Mouse (Mus musculus): ENCODE data around the gene Krtap3-3.

The Krtap3-3 gene

DNA sequence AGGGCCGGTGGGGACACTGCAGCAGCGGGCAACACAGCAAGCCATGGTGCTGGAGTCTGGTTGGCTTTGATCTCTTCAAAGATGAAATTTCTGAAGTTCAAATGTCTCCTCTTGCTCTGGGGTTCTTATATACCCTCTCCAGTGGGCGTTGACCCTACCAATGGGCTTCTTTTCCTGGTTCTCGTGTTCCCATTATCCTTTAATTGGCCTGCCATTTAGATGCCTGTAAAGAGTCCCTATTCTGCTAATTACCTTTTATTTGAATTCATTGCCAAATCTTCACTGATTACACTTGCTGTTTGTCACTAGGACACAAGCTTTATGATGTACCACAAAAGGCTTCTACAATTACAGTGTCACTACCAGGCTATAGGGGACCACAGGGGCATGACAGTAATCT, at the start of gene Krtap3-3:
Gene Krtap3-3, minus strand, starts transcription at position 101 of the 400 bp plus-strand sequence.
- DNase-seq, result no peak

DNA sequence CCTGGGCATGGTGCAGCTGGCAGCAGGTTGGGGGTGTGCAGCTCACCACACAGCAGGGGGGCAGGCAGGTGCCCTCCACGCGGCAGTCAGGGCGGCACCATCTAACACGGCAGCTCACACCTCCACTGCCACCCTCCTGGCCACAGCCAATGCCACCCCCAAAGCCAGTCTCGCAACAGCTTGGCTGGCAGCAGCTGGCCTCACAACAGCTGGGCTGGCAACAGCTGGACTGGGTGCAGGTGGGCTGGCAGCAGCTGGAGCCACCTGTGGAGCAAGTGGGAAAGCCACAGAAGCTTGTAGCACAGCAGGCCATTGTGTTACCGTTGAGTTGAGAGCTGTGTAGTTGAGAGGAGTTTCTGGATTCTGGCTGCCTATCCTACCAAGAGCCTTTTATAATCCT, 47.1 kb upstream of the Krtap3-3 start, which contains the start of gene Krtap9-3:
Gene Krtap9-3, minus strand, starts transcription at position 364 of the 400 bp plus-strand sequence.
- peak; percentile 55 for DNase-seq

DNA sequence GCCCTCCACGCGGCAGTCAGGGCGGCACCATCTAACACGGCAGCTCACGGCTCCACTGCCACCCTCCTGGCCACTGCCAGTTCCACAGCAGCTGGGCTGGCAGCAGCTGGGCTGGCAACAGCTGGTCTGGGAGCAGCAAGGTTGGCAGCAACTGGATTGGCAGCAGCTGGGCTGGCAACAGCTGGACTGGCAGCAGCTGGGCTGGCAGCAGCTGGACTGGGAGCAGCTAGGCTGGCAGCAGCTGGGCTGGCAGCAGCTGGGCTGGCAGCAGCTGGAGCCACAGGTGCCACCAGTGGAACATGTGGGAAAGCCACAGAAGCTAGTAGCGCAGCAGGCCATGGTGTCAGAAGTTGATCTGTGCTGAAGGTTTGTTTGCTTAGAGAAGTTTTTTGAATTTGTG, 40.3 kb upstream of the Krtap3-3 start, which contains the start of gene Krtap1-3:
Gene Krtap1-3, minus strand, starts transcription at position 359 of the 400 bp plus-strand sequence.
- DNase-seq, result no peak

GRCm38 (mm10) chr11:99585096-99585495, 34.4 kb upstream of the Krtap3-3 start:
- DNase-seq, result no peak

GRCm38 (mm10) chr11:99583245-99583704, 32.6 kb upstream of the Krtap3-3 start, which contains the start of gene Krtap1-4:
Krtap1-4 (minus strand) TSS chr11:99583654.
- DNase-seq, result peak; percentile 71

DNA sequence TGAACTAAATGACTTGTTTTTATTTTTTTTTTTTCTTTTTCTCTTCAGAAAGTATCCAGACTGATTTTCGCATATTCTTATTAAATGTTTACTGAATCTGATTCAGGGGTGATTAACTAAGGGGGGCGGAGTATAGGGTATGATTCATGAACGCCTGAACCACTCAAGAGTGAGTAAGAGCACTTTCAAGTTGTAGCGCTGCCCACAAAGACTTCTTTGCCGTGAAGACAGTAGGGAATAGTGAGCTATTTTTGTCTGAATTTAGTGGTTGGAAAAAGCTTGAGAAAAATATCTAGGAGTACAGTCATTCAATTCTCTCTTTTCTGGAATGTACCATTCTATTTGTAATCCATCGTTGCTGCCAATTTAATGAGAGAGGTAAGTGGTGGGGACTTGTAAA, 30.9 kb upstream of the Krtap3-3 start:
- DNase-seq, result peak; percentile 22

GRCm38 (mm10) chr11:99581051-99581450, 30.4 kb upstream of the Krtap3-3 start:
- DNase-seq, result peak; percentile 7

DNA sequence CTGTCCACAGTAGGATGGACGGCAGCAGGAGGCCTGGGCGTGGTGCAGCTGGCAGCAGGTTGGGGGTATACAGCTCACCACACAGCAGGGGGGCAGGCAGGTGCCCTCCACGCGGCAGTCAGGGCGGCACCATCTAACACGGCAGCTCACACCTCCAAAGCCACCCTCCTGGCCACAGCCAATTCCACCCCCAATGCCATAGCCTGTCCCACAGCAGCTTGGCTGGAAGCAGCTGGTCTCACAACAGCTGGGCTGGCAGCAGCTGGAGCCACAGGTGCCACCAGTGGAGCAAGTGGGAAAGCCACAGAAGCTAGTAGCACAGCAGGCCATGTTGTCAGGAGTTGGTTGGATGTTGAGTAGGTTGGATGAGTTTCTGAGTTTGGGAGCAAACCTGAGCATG, 30.0 kb upstream of the Krtap3-3 start, which contains the start of gene Krtap1-5:
Gene Krtap1-5, minus strand, starts transcription at position 381 of the 400 bp plus-strand sequence.
- peak; percentile 74 for DNase-seq

- DNase-seq, result no peak
Observed at GRCm38 (mm10) chr11:99574106-99574505, 23.4 kb upstream of the Krtap3-3 start.

DNA sequence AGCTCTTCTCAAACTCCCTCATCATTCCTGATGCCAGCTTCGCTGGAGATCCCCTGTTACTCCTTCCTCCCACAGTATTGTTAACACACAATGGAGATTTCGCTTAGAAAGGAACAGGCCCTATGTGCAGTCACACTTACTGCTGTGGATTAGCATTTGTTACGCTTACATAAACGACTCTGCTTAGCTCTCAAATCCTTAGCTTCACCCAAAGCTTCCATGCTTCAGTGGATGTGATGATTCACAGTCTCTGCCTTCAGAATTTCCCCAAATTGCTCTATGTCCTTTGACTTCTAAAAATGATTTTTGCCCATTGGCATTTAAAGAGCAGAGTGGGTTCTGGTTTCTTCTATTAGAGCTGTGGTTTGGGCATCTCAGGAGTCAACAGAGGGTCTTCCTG, 22.5 kb upstream of the Krtap3-3 start:
- no peak for DNase-seq

GRCm38 (mm10) chr11:99566530-99566929, 15.9 kb upstream of the Krtap3-3 start, which contains the start of gene Krtap3-1:
Krtap3-1 (minus strand) TSS chr11:99566630.
- DNase-seq, result no peak

- DNase-seq, result no peak
Observed at GRCm38 (mm10) chr11:99562580-99562979, 11.9 kb upstream of the Krtap3-3 start.

DNA sequence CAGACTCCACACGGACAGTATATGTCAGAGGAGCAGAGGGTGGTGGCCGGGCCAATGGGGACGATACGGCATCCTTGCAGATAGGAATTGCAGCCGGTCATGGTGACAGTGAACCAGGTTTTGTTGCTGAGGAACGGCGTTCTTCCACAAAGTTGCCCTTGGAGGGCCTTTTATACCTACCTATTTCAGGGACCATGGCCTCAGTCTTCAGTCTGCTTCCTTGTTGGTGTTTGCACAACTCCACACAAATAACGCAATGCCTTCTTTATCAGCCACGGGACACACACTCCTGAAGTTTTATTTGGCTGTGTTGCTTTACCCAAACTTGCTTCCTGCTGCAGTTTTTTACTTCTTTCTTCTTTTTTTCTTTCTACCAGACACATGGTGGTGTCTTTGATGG, 8.7 kb upstream of the Krtap3-3 start, which contains the start of gene Gm11939:
Gene Gm11939, minus strand, starts transcription at position 101 of the 400 bp plus-strand sequence.
- no peak for DNase-seq

DNA sequence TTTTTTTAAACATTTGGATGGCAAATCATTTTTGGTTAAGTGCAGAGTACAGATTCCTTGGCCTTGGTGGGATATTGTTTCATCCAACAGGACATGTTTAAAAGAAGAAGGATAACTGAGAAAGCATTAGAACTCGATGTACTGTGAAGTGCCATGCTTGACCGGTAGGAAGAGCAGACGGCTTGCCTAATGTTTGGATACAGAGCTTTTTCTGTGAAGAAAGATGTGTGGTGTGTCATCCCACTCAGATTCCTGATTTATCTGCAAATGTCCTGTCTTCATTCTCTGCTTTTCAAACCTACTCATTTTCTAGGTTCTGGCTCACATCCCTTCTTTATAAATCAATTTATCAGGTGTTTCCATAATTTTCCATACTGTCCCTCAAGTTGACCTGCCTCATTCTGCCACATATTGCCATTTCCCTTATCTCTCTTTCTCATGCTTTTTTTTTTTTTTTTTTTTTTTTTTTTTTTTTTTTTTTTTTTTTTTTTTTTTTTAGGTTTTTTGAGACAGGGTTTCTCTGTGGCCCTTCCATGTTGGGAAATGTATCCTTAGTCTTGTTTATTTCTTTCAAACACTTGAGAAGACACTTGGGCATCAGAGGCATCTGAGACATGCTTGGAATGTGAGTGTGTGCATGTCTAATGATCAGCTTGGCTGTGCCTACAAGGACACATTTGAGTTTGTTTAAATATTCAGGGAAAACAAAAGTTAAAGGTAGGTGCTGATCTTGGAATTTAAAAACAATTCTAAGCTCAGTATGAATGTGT, 7.5 kb upstream of the Krtap3-3 start:
- DNase-seq, result no peak

DNA sequence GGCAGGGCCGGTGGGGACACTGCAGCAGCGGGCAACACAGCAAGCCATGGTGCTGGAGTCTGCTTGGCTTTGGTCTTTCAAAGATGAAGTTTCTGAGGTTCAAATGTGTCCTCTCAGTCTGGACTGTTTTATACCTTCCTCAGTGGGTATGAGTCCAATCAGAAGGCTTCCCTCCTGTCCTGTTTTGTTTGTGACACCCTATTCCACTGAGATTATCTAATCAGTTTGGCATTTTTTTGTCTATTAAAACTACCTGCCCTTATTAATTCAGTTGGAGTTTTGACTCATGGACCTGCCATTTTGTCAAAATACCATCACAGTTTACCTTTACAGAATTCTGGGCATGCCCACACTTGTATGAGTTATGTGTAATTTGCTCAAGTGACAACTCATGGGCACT, 6.1 kb upstream of the Krtap3-3 start, which contains the start of gene Krtap3-2:
Gene Krtap3-2, minus strand, starts transcription at position 101 of the 400 bp plus-strand sequence.
- no peak for DNase-seq

DNA sequence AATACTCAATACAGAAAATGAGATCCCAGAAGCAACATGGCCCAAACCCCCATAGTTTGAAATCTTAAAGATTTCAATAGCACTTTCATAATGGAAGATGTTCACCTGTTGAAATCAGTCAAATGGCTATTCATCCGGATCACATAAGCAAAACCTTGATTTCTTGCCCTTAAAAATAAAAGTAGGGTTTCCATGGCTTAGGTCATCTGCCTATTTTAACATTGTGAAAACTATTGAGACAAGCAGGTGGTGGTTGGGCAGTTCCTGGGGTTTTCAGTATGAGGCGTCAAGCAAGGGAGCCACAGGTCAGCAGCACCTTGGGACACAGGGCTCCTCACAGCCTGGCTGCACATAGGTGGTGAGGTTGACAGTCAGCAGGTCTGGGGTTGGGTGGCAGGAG, 5.5 kb upstream of the Krtap3-3 start:
- no peak for DNase-seq

DNA sequence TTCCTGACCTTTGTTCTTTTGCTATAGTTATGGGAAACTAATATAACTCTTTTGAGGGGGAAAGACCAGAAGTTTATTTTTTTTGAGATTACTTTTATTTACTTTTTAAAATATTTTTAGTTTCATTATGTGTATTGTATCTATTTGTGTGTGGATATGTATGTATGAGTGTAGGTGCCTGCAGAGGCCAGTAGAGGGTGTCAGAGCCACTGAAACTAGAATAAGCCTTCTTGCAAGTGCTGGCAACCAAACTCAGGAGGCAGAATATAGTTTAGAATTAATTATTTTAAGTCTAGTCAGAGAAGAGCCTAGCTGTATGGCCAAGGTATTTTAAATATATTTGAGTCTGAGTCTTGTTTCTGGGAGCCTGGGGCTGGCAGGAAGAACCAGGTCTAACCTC, 2.8 kb downstream of the Krtap3-3 start:
- DNase-seq, result no peak

- no peak for DNase-seq
Observed at GRCm38 (mm10) chr11:99539721-99540120, 10.9 kb downstream of the Krtap3-3 start.

- no peak for DNase-seq
Observed at GRCm38 (mm10) chr11:99521288-99521860, 29.3 kb downstream of the Krtap3-3 start, which contains the start of gene Krt39. Krt39 (minus strand) TSS chr11:99521338.

GRCm38 (mm10) chr11:99514098-99514497, 36.6 kb downstream of the Krtap3-3 start:
- no peak for DNase-seq
